Mouse (Mus musculus) splenic B cell, adult 2 months (primary cell): Measurements from ENCODE around the gene Gm45837.
A peak's percentile ranks its signal among the peaks of the same experiment; 100 is the strongest.

Experiments used
- DNase-seq: peaks from one replicate; pipeline ENCODE4 v3.0.0-alpha.2; 2011; ENCODE audit warnings: low read depth, low spot score
- H3K27me3 ChIP-seq: 2 replicates; pipeline ENCODE4 v1.6.1; 2012; ENCODE audit warnings: mild to moderate bottlenecking, low read length, moderate library complexity, mixed read lengths; ENCODE audit not compliant: control insufficient read depth, poor library complexity, insufficient read depth, severe bottlenecking
- H3K36me3 ChIP-seq: 2 replicates; pipeline ENCODE4 v1.6.1; 2012; ENCODE audit warnings: mild to moderate bottlenecking, low read length, moderate library complexity, mixed read lengths; ENCODE audit not compliant: control insufficient read depth, poor library complexity, insufficient read depth, severe bottlenecking

The Gm45837 gene

DNA sequence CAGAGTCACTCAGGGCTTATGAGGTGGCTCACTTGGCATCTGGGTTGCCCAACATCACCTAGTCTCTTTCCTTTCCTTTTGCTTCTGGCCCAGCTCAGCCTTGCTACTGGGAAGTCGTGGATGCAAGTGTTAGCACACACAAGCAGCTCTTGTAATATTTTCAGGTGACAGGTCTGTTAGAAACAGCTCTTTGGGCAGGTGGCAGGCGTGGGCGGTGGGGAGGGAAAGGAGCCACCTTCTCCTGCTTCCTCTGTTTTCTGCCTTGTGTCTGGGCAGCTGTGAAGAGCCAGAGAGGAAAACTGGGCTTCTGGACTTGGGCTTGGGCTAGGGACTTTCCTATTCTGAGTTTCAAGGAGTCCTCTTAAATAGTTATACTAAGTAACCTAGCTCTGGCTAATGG is 65.3 kb downstream of the Gm45837 start:
- Histone ChIP-seq H3K36me3 (no peaks in the 10 kb centered on the region; the same call in 1 of the 2 replicates), H3K27me3 (no peaks in the 10 kb centered on the region)
- DNase-seq: no peak

DNA sequence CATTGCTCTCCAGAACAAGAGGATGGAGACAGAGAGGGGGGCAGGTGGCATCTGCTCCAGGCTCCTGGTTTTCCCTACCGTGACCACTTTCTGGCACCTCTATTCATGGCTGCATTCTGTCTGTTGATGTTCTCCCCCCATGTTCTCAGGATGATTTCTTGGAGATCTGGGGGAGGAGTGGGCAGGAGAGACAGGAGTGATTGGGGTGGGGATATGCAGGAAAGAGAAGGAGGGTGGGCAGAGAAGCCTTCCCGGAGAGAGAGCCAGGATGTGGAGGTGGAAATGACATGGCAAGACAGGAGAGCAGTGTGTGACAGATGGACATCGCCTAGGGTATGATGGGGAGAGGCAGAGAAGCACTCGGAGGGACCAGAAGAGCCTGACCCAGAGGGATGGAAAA is 65.8 kb downstream of the Gm45837 start:
- H3K27me3 ChIP-seq: no peaks in the 10 kb centered on the region
- no peak for DNase-seq
- H3K36me3 ChIP-seq: no peaks in the 10 kb centered on the region; the same call in 1 of the 2 replicates

DNA sequence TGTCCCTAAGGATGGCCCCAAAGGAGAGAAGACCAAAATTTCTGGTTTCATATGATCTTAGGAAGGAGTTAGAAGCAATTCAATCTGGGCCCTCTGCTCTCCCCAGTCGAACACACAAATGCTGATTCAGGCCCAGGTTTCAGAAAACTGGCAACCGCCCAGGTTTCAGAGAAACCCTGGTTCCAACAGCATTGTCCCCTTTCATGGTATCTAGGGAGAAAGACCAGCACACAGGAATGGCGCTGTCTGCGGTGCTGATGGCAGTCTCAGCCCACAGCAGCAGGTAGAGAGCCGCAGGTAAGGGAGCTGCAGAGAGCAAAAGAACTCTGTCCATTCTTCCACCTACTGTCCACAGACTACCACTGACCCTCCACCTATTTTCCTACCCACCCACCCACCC is 66.5 kb downstream of the Gm45837 start:
- no peak for DNase-seq
- no peaks in the 10 kb centered on the region for H3K27me3 ChIP-seq
- H3K36me3 ChIP-seq: no peaks in the 10 kb centered on the region; the same call in 1 of the 2 replicates

DNA sequence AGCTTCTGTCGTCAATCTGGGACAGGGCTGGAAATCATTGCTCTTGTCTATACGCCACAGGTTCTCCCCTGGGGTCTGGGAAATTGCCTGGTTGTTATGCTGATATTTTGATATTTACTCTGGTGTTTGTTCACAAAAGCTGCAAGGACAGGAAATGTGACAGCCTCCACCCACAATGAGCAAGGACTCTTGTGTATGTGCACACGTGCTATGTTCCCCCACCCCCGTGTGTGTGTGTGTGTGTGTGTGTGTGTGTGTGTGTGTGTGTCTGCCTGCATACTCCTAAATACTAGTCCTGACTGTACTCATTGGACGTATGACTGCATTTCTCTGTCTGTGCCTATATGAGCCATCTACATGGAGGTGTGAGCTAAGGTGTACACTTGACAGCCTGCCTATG is 67.4 kb downstream of the Gm45837 start:
- Histone ChIP-seq H3K27me3 (no peaks in the 10 kb centered on the region), H3K36me3 (no peaks in the 10 kb centered on the region; the same call in 1 of the 2 replicates)
- no peak for DNase-seq

DNA sequence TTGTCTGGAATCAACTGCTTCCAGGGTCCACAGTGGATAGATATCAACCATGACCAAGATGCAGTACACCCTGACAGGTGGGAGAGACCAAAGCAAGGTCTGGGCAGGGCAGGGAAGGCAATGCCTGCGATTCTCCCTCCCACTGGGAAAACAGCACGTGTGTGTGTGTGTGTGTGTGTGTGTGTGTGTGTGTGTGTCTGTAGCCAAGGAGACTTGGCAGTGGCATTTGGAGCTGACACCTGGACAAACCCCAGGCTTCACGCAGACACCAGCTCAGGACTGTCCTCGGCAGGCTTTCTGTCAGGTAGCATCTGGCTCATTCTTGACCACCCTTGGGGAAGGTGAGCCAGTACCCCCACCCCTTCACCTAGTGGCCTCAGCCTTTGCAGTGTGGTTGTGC is 69.2 kb downstream of the Gm45837 start:
- no peaks in the 10 kb centered on the region for H3K27me3 ChIP-seq
- H3K36me3 ChIP-seq: no peaks in the 10 kb centered on the region; the same call in 1 of the 2 replicates
- DNase-seq: no peak

DNA sequence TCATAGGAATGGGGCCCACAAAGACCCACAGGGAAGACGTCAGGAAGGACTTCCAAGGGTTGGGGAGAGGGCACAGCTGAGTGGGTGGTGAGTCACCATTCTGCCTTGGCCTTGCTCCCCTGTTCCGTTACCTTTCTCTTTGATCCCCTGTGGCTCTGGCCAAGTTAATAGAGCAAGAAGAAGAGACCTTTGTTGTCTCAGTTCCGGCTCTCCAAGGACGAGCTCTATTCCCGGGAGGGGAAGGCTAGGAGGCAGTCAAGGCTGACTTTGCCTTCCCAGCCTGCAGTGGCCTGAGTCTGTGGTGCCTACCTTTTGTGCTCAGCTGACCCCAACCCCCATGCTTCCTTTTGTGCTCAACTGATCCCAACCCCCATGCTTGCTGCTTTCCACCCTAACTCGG is 70.0 kb downstream of the Gm45837 start:
- no peaks in the 10 kb centered on the region; the same call in 1 of the 2 replicates for H3K36me3 ChIP-seq
- DNase-seq: no peak
- H3K27me3 ChIP-seq: no peaks in the 10 kb centered on the region

DNA sequence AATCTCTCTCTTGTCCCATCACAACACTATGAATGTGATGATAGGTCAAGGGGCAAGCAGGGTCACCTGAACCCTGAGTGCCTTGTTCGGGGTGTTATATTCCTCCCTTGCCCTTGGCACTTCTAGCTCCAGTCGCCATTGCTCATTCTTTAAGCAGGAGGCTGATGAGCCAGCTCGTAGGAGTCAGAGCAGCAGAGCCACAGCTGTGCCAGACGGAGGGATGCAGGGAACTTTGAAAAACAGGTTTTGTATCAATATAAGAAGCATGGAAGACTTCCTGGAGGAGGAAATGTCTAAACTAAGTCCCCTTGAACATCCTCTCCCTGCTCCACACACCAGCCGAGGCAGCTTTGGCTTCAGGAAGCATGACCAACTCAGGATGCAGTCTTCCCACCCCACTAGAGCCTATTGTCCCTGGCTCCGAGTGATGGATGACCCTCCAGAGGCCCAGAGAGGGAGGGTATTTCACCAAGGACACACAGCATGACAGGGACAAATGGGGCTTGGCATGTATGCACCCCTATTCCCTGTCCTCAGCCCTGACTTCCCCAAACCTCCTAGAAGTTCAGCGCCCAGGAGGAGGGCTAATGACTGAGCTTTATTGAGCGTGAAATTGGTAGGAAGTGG is 71.3 kb downstream of the Gm45837 start:
- no peak for DNase-seq
- Histone ChIP-seq H3K27me3 (no peaks in the 10 kb centered on the region), H3K36me3 (no peaks in the 10 kb centered on the region; the same call in 1 of the 2 replicates)

DNA sequence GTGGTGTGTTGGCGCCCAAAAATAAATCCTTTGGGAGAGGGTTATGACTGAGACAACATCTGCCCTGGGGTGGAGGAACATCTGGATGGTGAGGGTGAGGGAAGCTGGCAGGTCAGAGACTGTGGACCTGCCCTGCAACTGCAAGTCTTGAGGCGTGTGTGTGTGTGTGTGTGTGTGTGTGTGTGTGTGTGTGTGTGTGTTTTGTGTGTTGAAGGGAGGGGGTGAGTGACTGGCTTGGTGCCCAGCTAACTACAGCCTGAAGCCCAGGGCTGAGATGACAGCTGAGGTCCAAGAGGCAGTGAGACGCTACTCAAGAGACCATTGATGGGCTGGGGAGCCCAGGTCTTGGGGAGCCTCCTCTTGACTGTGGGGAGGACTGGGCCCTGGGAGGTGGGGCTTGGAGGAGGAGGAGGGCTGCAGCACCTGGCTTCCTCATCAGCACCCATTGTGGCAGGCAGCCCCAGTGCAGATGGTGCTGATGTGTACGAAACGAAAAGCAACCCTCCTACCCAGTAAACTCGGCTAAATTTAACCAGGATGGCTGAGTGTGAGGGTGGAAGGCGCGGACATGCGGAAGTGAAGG is 71.9 kb downstream of the Gm45837 start:
- no peaks in the 10 kb centered on the region for H3K27me3 ChIP-seq
- peak; percentile 60 for DNase-seq

DNA sequence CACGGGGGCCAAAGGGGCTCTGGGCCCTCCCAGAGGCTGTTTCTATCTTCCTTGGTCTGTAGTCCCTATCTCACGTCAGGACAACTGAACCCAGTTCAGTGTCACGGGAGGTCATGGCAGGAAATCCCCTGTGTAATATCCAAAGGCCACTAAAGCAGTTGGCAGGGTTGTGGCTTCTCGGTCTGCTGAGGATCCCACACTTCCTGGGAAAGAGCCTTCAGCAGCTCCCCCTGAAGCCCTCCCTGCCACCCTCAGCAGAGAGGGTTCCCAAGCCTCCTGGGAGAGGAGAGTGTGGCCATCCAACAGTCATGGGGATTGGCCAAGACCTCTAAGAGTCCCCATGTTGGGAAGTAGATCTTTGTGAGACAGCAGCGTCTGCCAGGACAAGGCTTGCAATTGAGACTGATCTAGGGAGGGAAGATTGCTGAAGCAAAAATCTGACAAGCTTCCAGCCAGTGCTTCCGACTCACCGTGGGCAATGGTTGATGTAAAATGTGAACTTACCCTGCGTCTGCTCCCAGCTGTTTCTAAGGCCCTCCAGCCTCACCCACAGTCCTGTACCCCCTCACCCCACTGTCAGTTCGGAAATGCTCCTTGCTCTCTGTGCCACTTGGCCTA is 72.9 kb downstream of the Gm45837 start:
- no peak for DNase-seq
- Histone ChIP-seq H3K27me3 (no peaks in the 10 kb centered on the region), H3K36me3 (no peaks in the 10 kb centered on the region; the same call in 1 of the 2 replicates)

More for the DNA sequence above, 71.9 kb downstream of the Gm45837 start:
- H3K36me3 ChIP-seq: no peaks in the 10 kb centered on the region; the same call in 1 of the 2 replicates

DNA sequence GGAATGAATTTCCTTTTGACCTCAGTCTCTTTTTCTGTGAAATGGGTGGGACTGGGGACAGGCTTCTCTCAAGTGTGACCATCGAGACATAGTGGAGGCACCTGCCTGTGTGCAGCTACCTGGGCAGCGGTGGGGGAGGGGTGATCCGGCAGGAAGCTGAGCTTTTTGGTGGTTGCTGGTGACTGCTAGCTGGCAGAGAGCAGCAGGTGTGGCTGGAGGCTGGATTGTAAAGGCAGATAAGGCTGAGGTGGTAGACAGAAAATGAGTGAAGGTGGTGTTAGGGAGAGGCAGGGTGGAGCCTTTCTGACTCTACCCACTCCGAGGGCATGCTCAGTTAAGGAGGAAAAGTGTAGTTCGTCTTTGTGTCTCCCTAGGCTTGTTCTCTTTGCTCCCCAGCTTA is 76.4 kb downstream of the Gm45837 start:
- H3K36me3 ChIP-seq: no peaks in the 10 kb centered on the region
- DNase-seq: no peak
- H3K27me3 ChIP-seq: no peaks in the 10 kb centered on the region

DNA sequence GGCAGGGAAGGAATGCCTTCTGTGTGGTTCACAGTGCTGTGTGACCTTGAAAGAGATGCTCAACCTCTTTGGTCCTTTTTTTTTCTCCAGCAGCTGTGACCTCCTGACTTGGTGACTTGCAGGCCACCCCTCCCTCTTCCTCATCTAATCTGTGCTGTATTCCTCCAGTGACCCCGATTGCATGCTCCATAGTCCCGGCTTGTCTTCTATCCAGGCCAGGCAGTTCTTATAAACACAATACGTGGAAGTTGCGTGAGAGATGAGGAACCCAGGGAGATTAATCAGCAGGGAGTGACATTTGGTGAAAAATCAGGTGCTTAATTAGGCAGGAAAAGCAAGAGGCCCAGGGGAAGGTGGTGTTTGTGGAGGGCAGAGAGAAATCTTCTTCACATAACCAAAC is 80.3 kb downstream of the Gm45837 start:
- DNase-seq: no peak
- H3K27me3 ChIP-seq: no peaks in the 10 kb centered on the region
- no peaks in the 10 kb centered on the region for H3K36me3 ChIP-seq

DNA sequence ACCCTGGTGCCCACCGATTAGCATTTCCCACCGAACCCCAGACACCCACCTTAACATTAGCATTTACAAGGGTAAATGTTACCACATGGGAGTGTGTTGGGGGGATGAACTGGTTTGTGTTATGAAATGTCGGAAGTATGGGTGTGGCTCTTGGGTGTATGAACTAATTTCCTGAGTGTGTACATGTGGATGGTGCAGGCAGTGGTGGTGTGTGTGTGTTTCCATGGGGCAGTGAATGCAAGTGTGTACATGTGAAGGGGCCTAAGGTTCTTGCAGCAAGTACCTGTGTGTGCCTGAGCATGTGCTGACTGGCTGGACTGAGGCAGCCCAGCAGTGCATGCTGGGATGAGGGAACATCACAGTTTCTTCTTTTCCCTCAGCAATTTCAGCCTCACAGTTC is 87.7 kb downstream of the Gm45837 start:
- no peaks in the 10 kb centered on the region for H3K27me3 ChIP-seq
- no peaks in the 10 kb centered on the region for H3K36me3 ChIP-seq
- DNase-seq: no peak

DNA sequence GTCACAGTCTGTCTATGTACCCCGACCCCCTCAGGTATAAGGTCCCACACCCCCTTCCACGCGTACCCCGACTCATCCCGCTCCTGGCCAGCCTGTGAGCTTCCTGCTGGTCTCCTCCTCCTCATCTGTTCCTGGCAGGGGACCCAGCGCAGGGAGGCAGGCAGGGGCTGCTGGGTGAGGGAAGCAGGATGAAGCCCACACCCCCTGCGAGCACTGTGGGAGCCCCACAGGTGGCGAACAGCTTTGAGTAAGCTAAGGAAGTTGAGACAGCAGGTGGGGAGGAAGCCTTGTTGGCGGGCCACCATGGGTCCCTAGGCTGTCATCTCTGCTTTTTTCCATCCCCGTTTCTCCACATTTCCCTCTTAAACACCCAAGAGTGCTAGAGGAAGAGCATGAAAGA is 88.6 kb downstream of the Gm45837 start:
- Histone ChIP-seq H3K27me3 (no peaks in the 10 kb centered on the region), H3K36me3 (no peaks in the 10 kb centered on the region)
- no peak for DNase-seq

DNA sequence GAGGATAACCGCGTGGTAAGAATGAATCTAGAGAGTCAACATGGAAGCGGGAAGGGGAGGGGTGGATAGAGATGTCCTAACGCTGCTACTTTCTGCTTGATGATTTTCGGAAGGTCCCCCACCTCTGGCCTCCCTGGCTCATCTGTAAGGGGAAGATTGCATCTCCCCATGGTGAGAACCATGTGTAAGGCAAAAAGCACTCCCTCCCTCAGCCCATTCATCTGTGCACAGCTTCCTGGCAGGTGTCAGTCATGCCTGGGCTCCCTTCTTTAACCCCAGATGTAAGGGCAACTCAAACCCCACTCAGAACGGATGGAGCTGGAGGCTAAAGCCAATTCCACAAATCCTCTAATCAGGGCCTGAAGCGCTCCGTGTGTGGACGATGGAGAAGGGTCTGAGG is 89.0 kb downstream of the Gm45837 start:
- no peaks in the 10 kb centered on the region for H3K36me3 ChIP-seq
- DNase-seq: peak; percentile 40
- H3K27me3 ChIP-seq: no peaks in the 10 kb centered on the region

DNA sequence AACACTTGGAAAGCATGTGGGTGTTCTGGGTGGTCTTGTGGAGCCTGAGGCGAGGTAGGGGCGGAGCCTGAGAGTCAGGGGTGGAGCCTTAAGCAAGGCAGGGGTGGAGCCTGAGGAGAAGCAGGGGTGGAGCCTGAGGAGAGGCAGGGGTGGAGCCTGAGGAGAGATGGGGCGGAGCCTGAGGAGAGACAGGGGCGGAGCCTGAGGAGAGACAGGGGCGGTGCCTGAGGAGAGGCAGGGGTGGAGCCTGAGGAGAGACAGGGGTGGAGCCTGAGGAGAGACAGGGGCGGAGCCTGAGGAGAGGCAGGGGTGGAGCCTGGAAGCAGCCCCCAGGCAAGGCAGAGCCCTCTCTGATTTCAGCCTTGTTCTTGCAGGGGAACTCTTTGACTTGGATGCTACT is 90.5 kb downstream of the Gm45837 start:
- DNase-seq: peak; percentile 19
- no peaks in the 10 kb centered on the region for H3K27me3 ChIP-seq
- H3K36me3 ChIP-seq: 0 out of 2 replicates have a peak, but pooled peaks cover 2% of the 10 kb centered on the region
